12 mouse cellular contexts compared by ENCODE assay signal in the genomic region with DNA sequence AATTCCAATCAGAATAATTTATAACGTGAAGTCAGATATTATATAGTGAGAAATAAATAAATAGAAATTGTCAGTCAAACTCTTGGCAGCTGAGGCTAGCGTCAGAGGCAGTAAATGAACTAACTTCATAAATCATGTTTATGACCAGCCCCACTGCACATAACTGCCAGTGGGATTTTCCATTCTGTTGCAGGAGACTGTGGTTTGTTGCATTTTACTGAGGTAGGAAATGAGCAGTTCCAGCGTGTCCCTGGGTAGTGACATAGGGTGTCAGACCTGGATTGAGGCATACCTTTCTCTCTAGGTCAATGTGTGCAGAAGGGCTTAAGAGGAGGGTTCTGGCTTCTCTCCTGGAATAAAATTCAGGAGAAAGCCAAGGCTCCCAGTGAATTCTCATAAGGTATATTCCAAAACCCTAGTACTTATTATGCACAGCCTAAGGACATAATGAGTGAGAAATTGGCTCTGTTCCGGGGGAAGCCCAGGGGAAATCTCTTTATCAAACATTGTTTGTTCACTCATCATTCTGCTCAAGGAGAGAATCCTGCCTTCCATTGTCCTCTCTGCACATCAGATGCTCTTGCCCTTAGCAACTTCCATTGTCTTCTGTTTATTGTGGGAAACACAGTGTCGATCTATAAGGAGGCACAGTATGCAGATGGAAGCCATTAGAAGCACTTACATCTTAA.
"Had no signal": no experiment of that assay in that cellular context is flagged by ENCODE, and none has a peak within 500 bp of the region (broad histone marks: within the 10 kb centered on the region; RNA-seq: fewer than 3 reads in every experiment).

No protein-coding gene starts in this region.

- H3K27me3 ChIP-seq: limb, embryonic 15.5 days; liver, embryonic 12.5 days; lung, embryonic 15.5 days; megakaryocyte, embryonic 14.5 days; midbrain, embryonic 12.5 days had no signal

- H3K9ac ChIP-seq: limb, embryonic 15.5 days; liver, embryonic 12.5 days; lung, embryonic 15.5 days; midbrain, embryonic 12.5 days had no signal

- H3K4me3 ChIP-seq: limb, embryonic 15.5 days; liver, embryonic 12.5 days; lung, embryonic 15.5 days; megakaryocyte, embryonic 14.5 days; midbrain, embryonic 12.5 days had no signal

- H3K27ac ChIP-seq: limb, embryonic 15.5 days; liver, embryonic 12.5 days; lung, embryonic 15.5 days; macrophage; midbrain, embryonic 12.5 days; stomach, postnatal 0 days had no signal

- H3K9me3 ChIP-seq: limb, embryonic 15.5 days; liver, embryonic 12.5 days; lung, embryonic 15.5 days; midbrain, embryonic 12.5 days had no signal

- H3K4me1 ChIP-seq: limb, embryonic 15.5 days; liver, embryonic 12.5 days; lung, embryonic 15.5 days; megakaryocyte, embryonic 14.5 days; midbrain, embryonic 12.5 days had no signal

- DNase-seq: kidney, adult 11 months; left cerebral cortex, postnatal 4 days; lung, postnatal 14 days; right cerebral cortex, postnatal 25 days; thymus, postnatal 14 days had no signal

- H3K36me3 ChIP-seq: limb, embryonic 15.5 days; liver, embryonic 12.5 days; lung, embryonic 15.5 days; midbrain, embryonic 12.5 days had no signal

- ATAC-seq: liver, embryonic 12.5 days had no signal

- H3K4me2 ChIP-seq: limb, embryonic 15.5 days; liver, embryonic 12.5 days; lung, embryonic 15.5 days; midbrain, embryonic 12.5 days had no signal
